Mouse (Mus musculus): ENCODE measurements around the gene Fnbp4.
A peak's percentile ranks its signal among the peaks of the same experiment; 100 is the strongest.

Gene Fnbp4

DNA sequence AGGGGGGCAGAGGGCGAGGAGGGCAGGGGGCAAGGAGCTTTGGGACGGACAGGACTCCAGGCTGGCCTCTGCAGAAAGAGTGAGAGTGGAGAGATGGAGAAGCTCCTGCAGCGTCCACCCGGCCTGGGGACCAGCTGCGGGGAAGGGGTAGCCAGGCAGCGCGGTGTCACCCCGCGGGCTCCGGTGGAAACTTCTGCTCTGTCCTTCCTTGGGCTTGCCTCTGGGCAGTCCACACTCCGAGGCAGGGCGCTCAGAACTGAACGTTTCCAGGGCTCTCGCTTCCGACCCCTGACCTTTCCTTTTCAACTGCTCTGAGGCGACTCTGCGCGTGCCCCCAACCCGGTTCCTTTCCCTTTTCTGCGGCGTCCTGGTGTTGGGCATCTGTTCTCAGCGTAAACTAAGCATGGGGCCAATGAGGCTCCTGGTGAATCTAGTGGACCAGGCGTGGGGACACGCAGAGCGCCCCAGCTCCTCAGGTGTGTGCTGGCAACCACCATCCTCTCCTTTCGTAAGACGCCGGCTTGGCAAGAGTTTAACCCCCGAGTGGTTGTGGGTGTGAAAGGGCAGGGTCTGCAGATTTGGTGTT, 37.8 kb downstream of the Fnbp4 start:
- peak; percentile 29 for DNase-seq (ENCODE audit: low read depth, low spot score)

DNA sequence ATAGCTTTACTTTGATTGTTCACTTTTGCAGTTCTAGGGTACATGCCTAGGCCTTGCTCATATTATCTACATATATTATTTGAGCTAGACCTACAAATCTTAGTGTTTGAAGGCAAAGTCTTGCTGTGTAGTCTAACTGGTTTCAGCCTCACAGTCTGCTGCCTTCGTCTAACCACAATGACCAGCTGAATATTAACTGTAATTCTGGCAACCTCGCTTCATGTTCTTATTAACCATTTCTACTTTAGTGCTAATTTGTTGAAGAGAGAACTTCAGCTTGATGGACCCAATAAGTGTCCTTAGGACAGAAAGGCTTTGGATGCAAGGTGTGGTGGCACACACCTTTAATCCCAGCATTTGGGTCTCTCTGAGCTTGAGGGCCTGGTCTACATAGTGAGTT, 43.0 kb downstream of the Fnbp4 start:
- DNase-seq (ENCODE audit: low read depth, low spot score) = no peak

DNA sequence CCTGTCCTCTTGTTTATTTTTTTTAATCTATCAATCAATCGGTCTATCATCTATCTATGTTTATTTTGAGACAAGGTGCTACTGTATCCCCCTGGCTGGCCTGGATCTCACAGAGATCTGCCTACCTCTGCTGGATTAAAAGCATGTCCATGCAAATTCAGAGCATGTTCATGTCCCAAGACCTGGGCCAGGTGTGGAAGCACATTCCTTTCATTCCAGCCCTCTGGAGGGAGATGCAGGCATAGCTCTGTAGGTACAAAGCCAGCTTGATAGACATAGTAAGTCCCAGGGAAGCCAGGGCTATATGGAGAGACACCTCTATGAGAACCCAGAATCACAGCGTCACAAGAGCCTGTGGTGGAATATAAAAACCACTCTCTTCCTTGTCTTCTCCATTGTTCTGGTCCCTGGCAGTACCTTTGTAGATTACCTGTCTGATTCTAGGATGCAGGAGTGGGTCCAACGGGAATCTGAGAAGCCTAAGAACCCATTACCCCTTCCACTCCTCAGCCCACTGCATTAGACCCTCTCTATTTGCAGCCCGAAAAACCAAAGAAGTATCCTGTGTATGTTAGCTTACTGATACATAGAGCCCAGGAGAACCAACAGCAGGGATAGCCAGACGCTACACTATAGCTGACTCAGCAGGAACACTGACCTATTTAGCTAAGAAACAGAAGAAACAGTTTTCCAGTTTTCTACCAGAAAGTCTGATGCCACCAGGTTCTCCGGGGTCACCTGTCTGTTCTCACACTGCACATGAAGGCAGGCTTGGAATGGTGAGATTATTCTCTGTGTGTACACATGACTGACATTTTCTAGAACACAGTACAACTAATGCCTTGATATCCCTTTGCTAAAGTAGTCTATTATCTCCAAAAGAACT, 63.3 kb downstream of the Fnbp4 start:
- peak; percentile 79 for DNase-seq (ENCODE audit: low read depth, low spot score)

DNA sequence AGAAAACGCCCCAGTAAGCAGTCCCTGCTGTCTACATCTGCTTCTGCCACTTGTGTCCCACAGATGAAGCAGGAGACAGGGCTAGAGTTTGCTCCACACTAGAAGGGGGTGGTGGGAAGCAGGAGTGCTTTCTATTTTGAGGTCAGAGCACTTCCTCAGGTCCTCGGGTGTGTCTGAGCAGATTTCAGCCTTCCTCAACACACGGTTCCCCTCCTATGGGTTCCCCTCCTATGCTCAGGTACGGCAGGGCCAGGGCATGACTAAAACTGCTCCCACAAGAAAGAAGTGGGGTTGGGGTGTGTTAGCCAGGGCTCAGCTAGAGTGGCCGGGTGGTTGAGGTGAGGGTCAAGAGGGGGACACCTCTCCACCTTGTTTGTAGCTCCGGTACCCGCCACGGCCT, 65.6 kb downstream of the Fnbp4 start:
- DNase-seq (ENCODE audit: low read depth, low spot score) = no peak

DNA sequence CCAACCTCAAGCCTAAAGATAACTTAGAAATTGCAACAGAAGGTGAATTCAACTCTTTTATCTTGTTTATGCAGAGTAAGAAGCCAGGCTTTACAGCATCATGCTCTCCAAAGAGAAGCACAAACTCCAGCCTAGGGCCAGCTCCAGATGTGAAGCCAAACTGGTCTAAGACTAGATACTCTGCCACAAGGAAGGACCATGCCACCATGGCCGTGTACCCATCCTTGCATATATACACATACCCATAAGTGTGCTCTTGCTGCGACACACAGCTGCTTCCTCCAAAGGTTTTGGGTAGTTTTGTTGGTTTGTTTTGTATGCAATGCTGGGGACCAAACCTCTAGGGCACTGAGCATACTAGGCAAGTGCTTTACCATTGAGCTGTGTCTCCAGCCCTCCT, 70.1 kb downstream of the Fnbp4 start:
- no peak for DNase-seq (ENCODE audit: low read depth, low spot score)

DNA sequence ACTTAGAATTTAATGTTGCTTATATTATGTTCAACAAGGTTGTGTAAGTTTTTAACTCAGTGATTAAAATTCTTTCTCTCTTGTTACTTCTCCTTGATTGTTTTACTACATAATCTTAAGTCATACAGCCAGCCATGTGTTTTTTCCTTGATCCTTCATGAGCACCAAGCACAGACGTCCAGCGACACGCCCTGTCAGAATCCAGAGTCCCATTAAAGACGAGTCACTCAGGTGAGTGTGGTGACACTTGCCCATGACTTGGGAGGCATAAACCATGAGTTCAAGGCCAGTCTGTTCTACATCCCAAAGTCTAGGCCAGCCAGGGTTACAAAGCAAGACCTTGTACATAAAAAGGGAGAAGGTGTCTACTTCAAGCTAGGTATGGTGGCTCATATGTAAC, 71.0 kb downstream of the Fnbp4 start:
- DNase-seq (ENCODE audit: low read depth, low spot score) = no peak

- DNase-seq (ENCODE audit: low read depth, low spot score) = peak; percentile 80
Measured at GRCm38 (mm10) chr2:90818710-90819109, 73.5 kb downstream of the Fnbp4 start.

DNA sequence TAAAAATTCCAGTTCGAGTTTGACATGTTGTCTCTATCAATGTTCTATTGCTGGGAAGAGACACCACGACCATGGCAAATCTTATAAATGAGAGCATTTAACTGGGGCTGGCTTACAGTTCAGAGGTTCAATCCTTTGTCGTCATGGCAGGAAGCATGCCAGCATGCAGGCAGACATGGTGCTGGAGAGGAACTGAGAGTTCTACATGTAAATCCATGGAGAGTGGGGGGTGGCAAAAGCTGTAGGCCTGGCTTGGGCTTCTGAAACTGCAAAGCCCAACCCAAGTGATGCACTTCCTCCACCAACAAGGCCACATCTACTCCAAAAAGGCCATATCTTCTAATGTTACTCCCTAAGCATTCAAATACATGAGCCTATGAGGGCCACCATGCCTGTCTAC, 75.7 kb downstream of the Fnbp4 start:
- DNase-seq (ENCODE audit: low read depth, low spot score) = no peak

- DNase-seq (ENCODE audit: low read depth, low spot score) = no peak
Measured at GRCm38 (mm10) chr2:90822978-90823377, 77.8 kb downstream of the Fnbp4 start.

GRCm38 (mm10) chr2:90823781-90824180, 78.6 kb downstream of the Fnbp4 start:
- DNase-seq (ENCODE audit: low read depth, low spot score) = peak; percentile 99

DNA sequence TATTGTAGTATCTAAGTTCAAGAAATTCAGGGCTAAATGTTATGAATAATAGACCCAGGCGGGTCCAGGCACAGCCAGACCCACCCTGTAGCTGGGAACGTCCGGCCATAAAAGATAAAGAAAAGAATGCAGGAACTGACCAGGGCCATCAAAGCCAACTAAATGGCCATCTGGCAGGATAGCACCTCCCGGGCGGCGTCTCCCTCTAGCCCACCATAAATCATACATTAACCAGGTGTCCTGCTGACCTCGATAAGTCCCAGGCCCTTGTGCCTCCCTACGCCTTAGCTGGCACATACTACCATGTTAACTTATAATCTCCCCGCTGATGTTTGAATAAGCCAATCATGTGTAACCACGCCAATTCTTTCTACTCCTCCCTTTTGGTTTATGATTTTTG, 79.4 kb downstream of the Fnbp4 start:
- DNase-seq (ENCODE audit: low read depth, low spot score) = peak; percentile 31

- DNase-seq (ENCODE audit: low read depth, low spot score) = peak; percentile 38
Measured at GRCm38 (mm10) chr2:90825515-90826172, 80.5 kb downstream of the Fnbp4 start.

DNA sequence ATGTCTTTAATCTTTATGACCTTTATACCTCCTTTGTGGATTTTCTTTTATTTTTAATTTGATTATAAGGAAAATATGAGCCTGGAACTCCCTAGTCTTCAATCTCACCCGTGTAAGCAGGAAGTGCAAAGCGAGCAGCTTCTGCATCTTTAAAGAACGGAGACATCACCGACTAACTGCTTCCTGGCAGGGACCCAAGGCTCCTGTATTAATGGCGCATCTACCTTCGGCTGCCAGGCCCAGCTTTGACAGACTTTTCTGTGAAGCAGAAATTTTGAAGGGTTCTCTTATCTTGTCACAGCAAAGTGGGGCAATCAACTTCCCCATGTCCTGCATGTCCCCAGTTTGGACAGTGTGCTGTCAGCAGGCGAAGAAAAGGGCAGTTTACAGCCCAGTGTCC, 83.6 kb downstream of the Fnbp4 start:
- peak; percentile 50 for DNase-seq (ENCODE audit: low read depth, low spot score)
